ENCODE assay signal across 8 mouse cellular contexts in genomic region chr8:94167244-94167643, GRCm38 (mm10). TPM values are rescaled to one million over a fixed set of nuclear protein-coding genes. Genes with fewer than 3 reads are reported as not detected.
DNase-seq lines count a peak whose midpoint lies in the region; ATAC-seq and TF ChIP-seq lines count a peak whose summit lies in the region.

No protein-coding gene starts in this region.

- H3K4me3 ChIP-seq in ES-E14 (ENCODE audit: insufficient read depth in 1 of 2, low read depth in 1 of 2, low read length in 2 of 2, poor library complexity in 1 of 2, severe bottlenecking in 1 of 2), result no peak overlapping the region
- H3K4me3 ChIP-seq in forebrain, embryonic 16.5 days (replicated peaks; ENCODE audit: low read length), result no peak overlapping the region

- peak; percentile 93 for DNase-seq in ES-E14 (ENCODE audit: low read depth, low spot score)
- peak; percentile 75 for DNase-seq in cerebellum, adult 11-12 months
- peak; percentile 59 for DNase-seq in heart, postnatal 25 days (ENCODE audit: low spot score)
- DNase-seq in layer of hippocampus, adult 11-12 months (ENCODE audit: low spot score), result peak; percentile 96
- peak; percentile 84 to 86 for DNase-seq in lung, adult 18-20 months
- DNase-seq in thymus, adult 18-20 months, result peak; percentile 45

- peak; percentile 74; the same call in 1 of the 2 replicates for ATAC-seq in forebrain, embryonic 16.5 days
- peak; percentile 75 for ATAC-seq in neutrophil, adult 5-6 weeks (ENCODE audit: extremely low read depth, insufficient number of reproducible peaks, low FRiP score, poor library complexity, severe bottlenecking)

- peaks cover 3 to 23% of the 10 kb centered on the region in 2 experiments; a peak in 3 of 4 replicates for H3K4me1 ChIP-seq in ES-E14 (ENCODE audit: control insufficient read depth in 2 of 2, insufficient read depth in 2 of 2, low read length in 2 of 2, poor library complexity in 1 of 2)
- H3K4me1 ChIP-seq in forebrain, embryonic 16.5 days (replicated peaks; ENCODE audit: control insufficient read depth, insufficient read depth, low read length), result peaks cover 8% of the 10 kb centered on the region

- H3K36me3 ChIP-seq in ES-E14 (ENCODE audit: control insufficient read depth, insufficient read depth, low read length, poor library complexity, severe bottlenecking), result no peaks in the 10 kb centered on the region
- no peaks in the 10 kb centered on the region for H3K36me3 ChIP-seq in forebrain, embryonic 16.5 days (ENCODE audit: control insufficient read depth, insufficient read depth)

- WGBS in forebrain, embryonic 16.5 days, result 2% methylated on average over 6 of the region's 6 CpGs

- peak overlapping the region; percentile 29; the same call in 1 of the 2 replicates for H3K4me2 ChIP-seq in forebrain, embryonic 16.5 days (ENCODE audit: low read length)

- H3K9ac ChIP-seq in ES-E14 (ENCODE audit: insufficient read depth, low read depth, low read length, poor library complexity, severe bottlenecking), result no peak overlapping the region
- H3K9ac ChIP-seq in forebrain, embryonic 16.5 days (replicated peaks; ENCODE audit: low read depth, low read length), result no peak overlapping the region

- in situ Hi-C loops in ES-E14 (cut with MboI; ENCODE audit: low sequenced_read_pairs in 2 of 2, unreplicated experiment in 2 of 2), result no loop called here

- no peak overlapping the region for H3K27ac ChIP-seq in ES-E14 (ENCODE audit: insufficient read depth, low read depth, low read length, poor library complexity, severe bottlenecking)
- H3K27ac ChIP-seq in forebrain, embryonic 16.5 days (ENCODE audit: low read length), result no peak overlapping the region

- no peaks in the 10 kb centered on the region for H3K9me3 ChIP-seq in ES-E14 (ENCODE audit: control insufficient read depth, insufficient read depth, low read depth, low read length)
- H3K9me3 ChIP-seq in forebrain, embryonic 16.5 days (ENCODE audit: control insufficient read depth, low read length), result no peaks in the 10 kb centered on the region

- peaks cover 6% of the 10 kb centered on the region for H3K27me3 ChIP-seq in forebrain, embryonic 16.5 days (replicated peaks; ENCODE audit: control insufficient read depth, insufficient read depth, low read length)

- intact Hi-C loops in heart, postnatal 25 days (cut with DNase I), result loop anchor here (1.0 to 2.0 kb wide), 2 partner anchors 20 to 32 kb away; no protein-coding TSS in a partner anchor

TF ChIP-seq in ES-E14, 5 proteins besides CTCF, POLR2A, EP300 and RAD21:
- TF ChIP-seq CHD2 (IDR thresholded peaks at IDR 0.05; ENCODE audit: low read depth, low read length), result no peak
- TF ChIP-seq MAFK (IDR thresholded peaks at IDR 0.05; ENCODE audit: insufficient read depth, low read depth, low read length), result no peak
- no peak for TF ChIP-seq ZC3H11A (IDR thresholded peaks at IDR 0.05; ENCODE audit: borderline replicate concordance, low read depth, low read length)
- TF ChIP-seq HCFC1 (IDR thresholded peaks at IDR 0.05; ENCODE audit: borderline replicate concordance, insufficient read depth, low read length), result no peak
- TF ChIP-seq ZNF384 (IDR thresholded peaks at IDR 0.05; ENCODE audit: low read depth, low read length), result no peak

RNA-seq across cellular contexts. Expression of gene Mt2, which starts 5.2 kb away (rescaled TPM):
- total RNA-seq in ES-E14 (2012; rRNA removed), result 541 and 635 TPM in 2 replicates
- polyA plus RNA-seq in forebrain, embryonic 16.5 days (2015; fragmentation: Nextera tagmentation; extraction: Ambion mirVana), result 30.4 and 42.4 TPM in 2 replicates
- total RNA-seq in heart, postnatal 25 days (2021), result 100 to 1,000 TPM in 1 of 2 experiments, 10 to 100 TPM in 1; 47.6 to 115 TPM
- total RNA-seq in neutrophil, adult 5-6 weeks (2017), result not detected in 2 replicates

RNA-seq across cellular contexts. Expression of gene Mt1, which starts 11.6 kb away (rescaled TPM):
- total RNA-seq in ES-E14 (2012; rRNA removed), result 306 and 332 TPM in 2 replicates
- polyA plus RNA-seq in forebrain, embryonic 16.5 days (2015; fragmentation: Nextera tagmentation; extraction: Ambion mirVana), result 75.0 and 96.2 TPM in 2 replicates
- 100 to 1,000 TPM; 270 to 370 TPM for total RNA-seq in heart, postnatal 25 days (2021)
- total RNA-seq in neutrophil, adult 5-6 weeks (2017), result 5.2 TPM in 1 of 2 replicates, not detected in the other

RNA-seq across cellular contexts. Expression of gene Mt3, which starts 14.8 kb away (rescaled TPM):
- 2.1 and 6.6 TPM in 2 replicates for total RNA-seq in ES-E14 (2012; rRNA removed)
- 191 and 212 TPM in 2 replicates for polyA plus RNA-seq in forebrain, embryonic 16.5 days (2015; fragmentation: Nextera tagmentation; extraction: Ambion mirVana)
- 1 to 10 TPM; 3.2 to 5.6 TPM for total RNA-seq in heart, postnatal 25 days (2021)
- not detected in 2 replicates for total RNA-seq in neutrophil, adult 5-6 weeks (2017)

RNA-seq across cellular contexts. Expression of gene Mt4, which starts 30.2 kb away (rescaled TPM):
- total RNA-seq in ES-E14 (2012; rRNA removed), result 1.6 and 6.4 TPM in 2 replicates
- polyA plus RNA-seq in forebrain, embryonic 16.5 days (2015; fragmentation: Nextera tagmentation; extraction: Ambion mirVana), result not detected in 2 replicates
- not detected for total RNA-seq in heart, postnatal 25 days (2021)
- total RNA-seq in neutrophil, adult 5-6 weeks (2017), result not detected in 2 replicates

RNA-seq across cellular contexts. Expression of gene Nup93, which starts 47.1 kb away (rescaled TPM):
- 82.8 and 92.5 TPM in 2 replicates for total RNA-seq in ES-E14 (2012; rRNA removed)
- polyA plus RNA-seq in forebrain, embryonic 16.5 days (2015; fragmentation: Nextera tagmentation; extraction: Ambion mirVana), result 63.8 and 66.7 TPM in 2 replicates
- total RNA-seq in heart, postnatal 25 days (2021), result 10 to 100 TPM; 15.3 to 15.5 TPM
- total RNA-seq in neutrophil, adult 5-6 weeks (2017), result 13.6 and 14.1 TPM in 2 replicates

Comparison
In these comparisons a context has a peak if more than half of its experiments do, and no peak if none do; other contexts are left out.
1. DNase-seq: peak in every context shown above with its lines; median percentile 96 in layer of hippocampus, adult 11-12 months; 93 in ES-E14; 85 in lung, adult 18-20 months; 75 in cerebellum, adult 11-12 months; 59 in heart, postnatal 25 days; 45 in thymus, adult 18-20 months.
2. RNA of gene Mt2, which starts 5.2 kb away (total RNA-seq): 541 to 635 TPM in ES-E14 and 47.6 to 115 TPM in heart, postnatal 25 days; not detected in neutrophil, adult 5-6 weeks; every median in the first group is over 10 times any median in the second.
3. RNA of gene Mt1, which starts 11.6 kb away (total RNA-seq): 270 to 370 TPM in heart, postnatal 25 days and 306 to 332 TPM in ES-E14; 5.2 TPM in neutrophil, adult 5-6 weeks; every median in the first group is over 10 times any median in the second.